Mouse (Mus musculus) adrenal gland, postnatal 25 days (tissue): ENCODE measurements around the gene Celf2. TPM values are rescaled to one million over a fixed set of nuclear protein-coding genes. Genes with fewer than 3 reads are reported as not detected.

Source experiments
- DNase-seq: peaks from one replicate; pipeline ENCODE4 v3.0.0; 2021; ENCODE audit warnings: mixed read lengths
- total RNA-seq: library from RNA; stranded (reverse); gene quantifications from 2 replicates; pipeline ENCODE4 v1.2.3, GENCODE M21; 2021

The Celf2 gene
- total RNA-seq, 1 experiment from 2014 or later: 34.5 TPM

- DNase-seq: no peak
These were observed 120.1 kb downstream of the Celf2 start for GRCm38 (mm10) chr2:7389264-7389663.

GRCm38 (mm10) chr2:7378736-7379135 is 130.6 kb downstream of the Celf2 start:
- DNase-seq: no peak

- no peak for DNase-seq
These were observed 131.5 kb downstream of the Celf2 start for GRCm38 (mm10) chr2:7377878-7378277.

GRCm38 (mm10) chr2:7367738-7368137 is 141.6 kb downstream of the Celf2 start:
- DNase-seq: no peak

GRCm38 (mm10) chr2:7359557-7359956 is 149.8 kb downstream of the Celf2 start:
- no peak for DNase-seq

- DNase-seq: no peak
These were observed 150.5 kb downstream of the Celf2 start for GRCm38 (mm10) chr2:7358816-7359215.

- no peak for DNase-seq
These were observed 158.1 kb downstream of the Celf2 start for GRCm38 (mm10) chr2:7351234-7351633.

GRCm38 (mm10) chr2:7346703-7347461 is 162.5 kb downstream of the Celf2 start:
- no peak for DNase-seq

- no peak for DNase-seq
These were observed 164.4 kb downstream of the Celf2 start for GRCm38 (mm10) chr2:7344951-7345350.

GRCm38 (mm10) chr2:7342911-7343478 is 166.4 kb downstream of the Celf2 start:
- DNase-seq: no peak

GRCm38 (mm10) chr2:7334846-7335245 is 174.5 kb downstream of the Celf2 start:
- DNase-seq: no peak

- DNase-seq: no peak
These were observed 181.1 kb downstream of the Celf2 start for GRCm38 (mm10) chr2:7328018-7328899.

- no peak for DNase-seq
These were observed 189.6 kb downstream of the Celf2 start for GRCm38 (mm10) chr2:7319760-7320159.

- DNase-seq: no peak
These were observed 197.6 kb downstream of the Celf2 start for GRCm38 (mm10) chr2:7311776-7312175.

- no peak for DNase-seq
These were observed 198.6 kb downstream of the Celf2 start for GRCm38 (mm10) chr2:7310840-7311182.

GRCm38 (mm10) chr2:7310129-7310839 is 199.1 kb downstream of the Celf2 start:
- DNase-seq: no peak

GRCm38 (mm10) chr2:7309324-7309723 is 200.0 kb downstream of the Celf2 start:
- DNase-seq: no peak

- DNase-seq: no peak
These were observed 200.6 kb downstream of the Celf2 start for GRCm38 (mm10) chr2:7308731-7309130.

- no peak for DNase-seq
These were observed 221.9 kb downstream of the Celf2 start for GRCm38 (mm10) chr2:7287434-7287833.

GRCm38 (mm10) chr2:7273214-7273613 is 236.1 kb downstream of the Celf2 start:
- DNase-seq: no peak

- no peak for DNase-seq
These were observed 239.3 kb downstream of the Celf2 start for GRCm38 (mm10) chr2:7270051-7270450.

- DNase-seq: no peak
These were observed 242.2 kb downstream of the Celf2 start for GRCm38 (mm10) chr2:7267166-7267565.
